Mouse (Mus musculus) urinary bladder, postnatal 36 days (tissue): Measurements from ENCODE around the gene H2afx.
"Not testable (repeated sequence)": the region's sequence is repeated elsewhere in the genome, so short reads cannot be mapped to it uniquely, and the experiment has no call there.

Source experiments
- DNase-seq, 2 experiments: peaks; one replicate each; pipeline ENCODE4 v3.0.0; 2022; ENCODE audit warnings: low spot score in 2 of 2, mixed read lengths in 1 of 2

H2afx gene

GRCm38 (mm10) chr9:44334396-44335330 lies at the start of gene H2afx:
Gene H2afx, plus strand, starts transcription at chr9:44334694.
- DNase-seq: peak; percentile 98

GRCm38 (mm10) chr9:44286256-44286850 lies 48.1 kb upstream of the H2afx start:
- DNase-seq: no peak

GRCm38 (mm10) chr9:44287003-44287400 lies 47.5 kb upstream of the H2afx start:
- DNase-seq: no peak

GRCm38 (mm10) chr9:44287401-44288075 lies 47.0 kb upstream of the H2afx start:
- no peak for DNase-seq

- no peak for DNase-seq
These were observed 46.2 kb upstream of the H2afx start, which contains the start of gene Abcg4 for GRCm38 (mm10) chr9:44288076-44288958. Gene Abcg4, minus strand, starts transcription at chr9:44288615.

GRCm38 (mm10) chr9:44288959-44289291 lies 45.6 kb upstream of the H2afx start:
- no peak for DNase-seq

GRCm38 (mm10) chr9:44292490-44292889 lies 42.0 kb upstream of the H2afx start:
- peak in 1 of 2 experiments; percentile 27 for DNase-seq

- not testable (repeated sequence) for DNase-seq
These were observed 34.5 kb upstream of the H2afx start for GRCm38 (mm10) chr9:44300001-44300400.

- peak; percentile 97 to 98 for DNase-seq
These were observed 28.9 kb upstream of the H2afx start, which contains the start of gene Hinfp for GRCm38 (mm10) chr9:44305466-44306079. Gene Hinfp, minus strand, starts transcription at chr9:44305671.

GRCm38 (mm10) chr9:44306532-44306931 lies 28.0 kb upstream of the H2afx start:
- DNase-seq: no peak

GRCm38 (mm10) chr9:44307248-44307647 lies 27.2 kb upstream of the H2afx start:
- no peak for DNase-seq

- DNase-seq: no peak
These were observed 24.7 kb upstream of the H2afx start for GRCm38 (mm10) chr9:44309756-44310155.

GRCm38 (mm10) chr9:44310750-44311135 lies 23.8 kb upstream of the H2afx start:
- no peak for DNase-seq

GRCm38 (mm10) chr9:44311136-44312134 lies 23.1 kb upstream of the H2afx start:
- no peak for DNase-seq

- DNase-seq: no peak
These were observed 20.8 kb upstream of the H2afx start for GRCm38 (mm10) chr9:44313476-44314256.

GRCm38 (mm10) chr9:44314257-44314547 lies 20.3 kb upstream of the H2afx start:
- DNase-seq: no peak

- no peak for DNase-seq
These were observed 19.6 kb upstream of the H2afx start for GRCm38 (mm10) chr9:44314910-44315309.

- no peak for DNase-seq
These were observed 17.0 kb upstream of the H2afx start for GRCm38 (mm10) chr9:44317452-44317851.
